Mouse (Mus musculus): ENCODE data around the gene Olfr1201. TPM values are rescaled to one million over a fixed set of nuclear protein-coding genes. Genes with fewer than 3 reads are reported as not detected.

Gene Olfr1201
- polyA plus RNA-seq (2012; ENCODE audit: insufficient read depth, insufficient read length, missing spikeins) = not detected in 2 replicates

DNA sequence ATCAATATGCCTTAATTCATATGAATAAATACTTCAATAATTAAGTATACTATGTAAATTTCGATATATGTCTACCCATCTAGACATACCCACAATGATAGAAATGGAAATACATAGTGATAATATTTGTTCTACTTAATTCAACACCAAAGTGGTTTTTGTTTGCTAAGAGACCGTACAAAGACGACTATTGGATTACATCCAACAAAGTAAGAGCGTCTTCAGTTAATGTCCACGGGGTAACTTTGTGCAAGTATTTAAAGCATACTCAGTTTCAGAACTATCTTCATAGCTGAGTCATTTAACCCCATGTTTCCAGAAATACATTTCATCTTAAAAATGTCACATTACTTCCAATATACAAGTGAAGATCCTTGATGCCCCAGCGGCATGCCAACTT is at the start of gene Olfr1201:
Gene Olfr1201 (plus strand): TSS at position 301 of the 400 bp plus-strand sequence.
- Histone ChIP-seq H3K4me3 (ENCODE audit: insufficient read depth, low read depth, low read length) (no peak within 1 kb of the TSS), H3K27ac (replicated peaks; ENCODE audit: low read depth, low read length) (no peak within 1 kb of the TSS), H3K4me1 (ENCODE audit: control insufficient read depth, insufficient read depth, insufficient read length, low read length) (no peaks in the 10 kb centered on the region)

DNA sequence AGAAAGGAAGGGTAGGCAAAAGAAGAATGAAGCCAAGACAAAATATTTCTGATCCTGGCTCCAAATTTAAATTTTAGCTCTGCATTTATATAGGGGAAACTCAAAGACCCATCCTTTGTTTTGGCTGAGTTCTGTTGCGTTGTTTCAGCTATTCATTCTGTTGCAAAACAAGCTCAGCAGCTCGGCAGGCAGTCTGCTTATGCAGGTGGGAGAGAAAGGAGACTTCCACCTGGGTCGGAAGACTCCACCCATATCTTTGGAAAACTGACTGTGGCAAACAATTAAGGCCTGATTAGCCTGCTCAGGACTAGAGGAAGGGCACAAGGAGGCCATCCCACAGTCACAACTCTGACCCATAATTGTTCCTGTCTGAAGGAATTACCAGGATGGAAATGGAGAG is 49.5 kb upstream of the Olfr1201 start:
- H3K4me3 ChIP-seq (ENCODE audit: insufficient read depth, low read depth, low read length) = no peak overlapping the region
- no peaks in the 10 kb centered on the region for H3K4me1 ChIP-seq (ENCODE audit: control insufficient read depth, insufficient read depth, insufficient read length, low read length)
- no peak overlapping the region for H3K27ac ChIP-seq (replicated peaks; ENCODE audit: low read depth, low read length)

DNA sequence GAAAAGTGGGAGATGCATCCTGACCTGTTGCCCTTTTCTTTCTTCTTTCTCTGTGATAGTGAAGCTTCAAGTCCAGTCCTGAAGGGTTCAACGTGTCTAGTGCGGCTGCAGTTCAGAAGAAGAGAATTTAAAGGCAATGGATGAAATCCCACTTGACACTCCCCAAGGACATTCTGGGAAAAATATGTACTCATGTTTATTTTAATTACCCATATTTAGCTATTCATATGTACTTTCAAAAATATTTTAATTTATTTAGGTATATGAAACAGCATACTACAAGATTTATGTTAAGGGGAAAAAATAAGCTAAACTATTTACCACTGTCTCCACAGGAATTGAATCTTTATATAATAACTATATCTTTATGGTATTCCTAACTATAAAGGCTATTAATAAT is 41.6 kb upstream of the Olfr1201 start, which contains the start of gene Olfr1198:
Gene Olfr1198 (minus strand): TSS at position 101 of the 400 bp plus-strand sequence.
- H3K27ac ChIP-seq (replicated peaks; ENCODE audit: low read depth, low read length) = no peak within 1 kb of the TSS
- no peaks in the 10 kb centered on the region for H3K4me1 ChIP-seq (ENCODE audit: control insufficient read depth, insufficient read depth, insufficient read length, low read length)
- no peak within 1 kb of the TSS for H3K4me3 ChIP-seq (ENCODE audit: insufficient read depth, low read depth, low read length)

DNA sequence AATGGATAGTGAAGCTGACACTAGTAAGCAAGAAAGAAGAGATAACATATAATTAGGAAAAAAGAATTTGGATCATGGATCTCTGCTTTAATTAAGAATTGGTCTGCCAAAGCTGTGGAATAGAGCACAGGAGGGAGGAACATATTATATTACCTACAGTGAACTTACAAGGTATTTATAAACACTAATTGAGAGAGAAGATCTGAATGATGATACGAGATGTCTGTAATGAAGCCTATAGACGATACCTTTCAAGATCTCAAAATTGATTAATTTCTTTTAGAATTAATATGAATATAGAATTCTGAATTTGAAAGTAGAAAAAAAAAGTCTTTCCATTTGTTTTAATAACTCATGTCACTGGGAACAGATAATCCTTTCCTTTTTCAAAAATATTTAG is 32.5 kb upstream of the Olfr1201 start, which contains the start of gene Olfr1199:
Gene Olfr1199 (minus strand): TSS at position 101 of the 400 bp plus-strand sequence.
- H3K4me3 ChIP-seq (ENCODE audit: insufficient read depth, low read depth, low read length) = no peak within 1 kb of the TSS
- no peaks in the 10 kb centered on the region for H3K4me1 ChIP-seq (ENCODE audit: control insufficient read depth, insufficient read depth, insufficient read length, low read length)
- H3K27ac ChIP-seq (replicated peaks; ENCODE audit: low read depth, low read length) = no peak within 1 kb of the TSS

DNA sequence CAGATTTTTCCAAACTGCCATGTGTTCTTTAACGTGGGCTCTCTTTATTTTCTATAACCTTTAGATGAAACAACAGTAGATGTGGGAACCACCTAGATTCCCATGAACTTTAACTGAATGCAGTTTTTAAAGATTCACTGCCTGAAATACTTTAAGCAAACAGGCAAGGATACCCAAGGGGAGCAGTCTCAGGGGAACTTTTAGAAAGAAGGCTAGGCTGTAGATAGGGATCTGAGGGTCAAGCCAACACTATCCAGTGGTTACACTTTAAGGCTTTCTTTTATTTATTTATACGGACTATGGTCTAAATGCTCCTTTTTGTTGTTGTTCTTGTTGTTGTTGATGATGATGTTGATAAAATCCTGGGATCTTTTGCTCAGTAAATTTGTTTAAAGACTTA is 22.4 kb upstream of the Olfr1201 start, which contains the start of gene Olfr1200:
Gene Olfr1200 (minus strand): TSS at position 101 of the 400 bp plus-strand sequence.
- Histone ChIP-seq H3K4me1 (ENCODE audit: control insufficient read depth, insufficient read depth, insufficient read length, low read length) (no peaks in the 10 kb centered on the region), H3K27ac (replicated peaks; ENCODE audit: low read depth, low read length) (no peak within 1 kb of the TSS), H3K4me3 (ENCODE audit: insufficient read depth, low read depth, low read length) (no peak within 1 kb of the TSS)

DNA sequence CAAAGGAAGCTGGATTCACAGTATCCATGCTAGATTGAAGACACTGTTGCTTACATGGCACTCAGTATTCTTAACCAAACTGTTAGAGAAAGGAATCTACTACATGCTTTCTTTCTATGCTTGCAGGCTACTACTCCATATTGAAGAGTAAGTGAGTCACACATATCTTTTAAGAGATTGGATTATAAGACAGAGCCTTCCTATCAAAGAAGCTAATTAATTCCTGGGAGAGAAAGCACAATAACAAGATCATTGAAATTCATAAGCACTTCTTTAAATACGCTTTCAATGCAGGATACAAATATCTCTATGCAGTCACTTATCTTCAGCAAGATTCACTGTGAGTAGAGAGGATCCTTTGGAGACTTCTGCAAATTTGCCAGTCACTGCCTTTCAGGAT is 21.4 kb downstream of the Olfr1201 start, which contains the start of gene Olfr1202:
Gene Olfr1202 (plus strand): TSS at position 301 of the 400 bp plus-strand sequence.
- Histone ChIP-seq H3K4me1 (ENCODE audit: control insufficient read depth, insufficient read depth, insufficient read length, low read length) (no peaks in the 10 kb centered on the region), H3K27ac (replicated peaks; ENCODE audit: low read depth, low read length) (no peak within 1 kb of the TSS), H3K4me3 (ENCODE audit: insufficient read depth, low read depth, low read length) (no peak within 1 kb of the TSS)

DNA sequence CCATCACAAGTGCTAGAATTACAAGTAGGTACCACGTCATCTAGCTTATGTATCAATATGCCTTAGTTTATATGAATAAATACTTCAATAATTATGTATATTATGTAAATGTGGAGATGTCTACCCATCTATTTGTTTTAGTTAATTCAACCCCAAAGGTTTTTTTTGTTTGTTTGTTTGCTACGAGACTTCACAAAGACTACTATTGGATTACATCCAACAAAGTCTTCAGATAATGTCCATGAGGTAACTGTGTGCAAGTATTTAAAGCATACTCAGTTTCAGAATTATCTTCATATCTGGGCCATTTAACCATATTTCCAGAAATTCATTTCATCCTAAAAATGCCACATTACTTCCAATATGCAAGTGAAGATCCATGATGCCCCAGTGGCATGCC is 36.6 kb downstream of the Olfr1201 start, which contains the start of gene Olfr1205:
Gene Olfr1205 (plus strand): TSS at position 301 of the 400 bp plus-strand sequence.
- no peak within 1 kb of the TSS for H3K4me3 ChIP-seq (ENCODE audit: insufficient read depth, low read depth, low read length)
- H3K27ac ChIP-seq (replicated peaks; ENCODE audit: low read depth, low read length) = no peak within 1 kb of the TSS
- H3K4me1 ChIP-seq (ENCODE audit: control insufficient read depth, insufficient read depth, insufficient read length, low read length) = no peaks in the 10 kb centered on the region

DNA sequence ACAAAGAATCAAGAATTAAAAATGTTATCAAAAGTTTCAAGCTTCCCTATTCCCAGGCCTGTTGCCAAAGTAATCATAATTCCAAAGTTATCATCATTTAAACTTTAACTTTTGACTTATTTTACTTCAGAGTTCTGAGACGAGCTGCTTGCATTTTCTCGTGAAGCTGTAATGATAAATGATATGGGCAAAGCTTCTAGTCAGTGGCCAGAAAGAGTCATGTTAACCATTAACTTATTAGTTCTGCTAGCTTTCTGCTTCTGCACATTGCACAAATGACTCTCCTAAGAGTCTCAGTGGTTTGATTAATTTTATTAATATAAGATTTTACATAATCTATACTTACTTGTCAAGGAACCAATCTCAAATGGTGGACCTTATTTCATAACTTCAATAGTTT is 45.6 kb downstream of the Olfr1201 start:
- Histone ChIP-seq H3K4me1 (ENCODE audit: control insufficient read depth, insufficient read depth, insufficient read length, low read length) (no peaks in the 10 kb centered on the region), H3K4me3 (ENCODE audit: insufficient read depth, low read depth, low read length) (no peak overlapping the region), H3K27ac (replicated peaks; ENCODE audit: low read depth, low read length) (no peak overlapping the region)

Other genes starting within 250 kb of the Olfr1201 start
- gene Olfr1188, start 236.1 kb upstream of the Olfr1201 start, polyA plus RNA-seq (2012; ENCODE audit: insufficient read depth, insufficient read length, missing spikeins) = not detected in 2 replicates
- not detected in 2 replicates for gene Olfr1189, start 206.6 kb upstream of the Olfr1201 start, polyA plus RNA-seq (2012; ENCODE audit: insufficient read depth, insufficient read length, missing spikeins)
- gene Olfr1191-ps1, start 152.5 kb upstream of the Olfr1201 start, polyA plus RNA-seq (2012; ENCODE audit: insufficient read depth, insufficient read length, missing spikeins) = not detected in 2 replicates
- gene Olfr1192-ps1, start 144.5 kb upstream of the Olfr1201 start, polyA plus RNA-seq (2012; ENCODE audit: insufficient read depth, insufficient read length, missing spikeins) = not detected in 2 replicates
- gene Olfr1193, start 117.4 kb upstream of the Olfr1201 start, polyA plus RNA-seq (2012; ENCODE audit: insufficient read depth, insufficient read length, missing spikeins) = not detected in 2 replicates
- not detected in 2 replicates for gene Olfr1195, start 103.8 kb upstream of the Olfr1201 start, polyA plus RNA-seq (2012; ENCODE audit: insufficient read depth, insufficient read length, missing spikeins)
- not detected in 2 replicates for gene Olfr1196, start 88.4 kb upstream of the Olfr1201 start, polyA plus RNA-seq (2012; ENCODE audit: insufficient read depth, insufficient read length, missing spikeins)
- gene Olfr1197, start 60.7 kb upstream of the Olfr1201 start, polyA plus RNA-seq (2012; ENCODE audit: insufficient read depth, insufficient read length, missing spikeins) = not detected in 2 replicates
- not detected in 2 replicates for gene Olfr1198, start 41.7 kb upstream of the Olfr1201 start, polyA plus RNA-seq (2012; ENCODE audit: insufficient read depth, insufficient read length, missing spikeins)
- gene Olfr1199, start 32.6 kb upstream of the Olfr1201 start, polyA plus RNA-seq (2012; ENCODE audit: insufficient read depth, insufficient read length, missing spikeins) = not detected in 2 replicates
- not detected in 2 replicates for gene Olfr1200, start 22.5 kb upstream of the Olfr1201 start, polyA plus RNA-seq (2012; ENCODE audit: insufficient read depth, insufficient read length, missing spikeins)
- gene Olfr1202, start 21.5 kb downstream of the Olfr1201 start, polyA plus RNA-seq (2012; ENCODE audit: insufficient read depth, insufficient read length, missing spikeins) = not detected in 2 replicates
- gene Olfr1205, start 36.7 kb downstream of the Olfr1201 start, polyA plus RNA-seq (2012; ENCODE audit: insufficient read depth, insufficient read length, missing spikeins) = not detected in 2 replicates
- not detected in 2 replicates for gene Olfr1204, start 56.3 kb downstream of the Olfr1201 start, polyA plus RNA-seq (2012; ENCODE audit: insufficient read depth, insufficient read length, missing spikeins)
- gene Olfr1206, start 70.2 kb downstream of the Olfr1201 start, polyA plus RNA-seq (2012; ENCODE audit: insufficient read depth, insufficient read length, missing spikeins) = not detected in 2 replicates
- gene Olfr1208, start 109.3 kb downstream of the Olfr1201 start, polyA plus RNA-seq (2012; ENCODE audit: insufficient read depth, insufficient read length, missing spikeins) = not detected in 2 replicates
- not detected in 2 replicates for gene Olfr1209, start 122.1 kb downstream of the Olfr1201 start, polyA plus RNA-seq (2012; ENCODE audit: insufficient read depth, insufficient read length, missing spikeins)
- not detected in 2 replicates for gene Olfr1211, start 145.1 kb downstream of the Olfr1201 start, polyA plus RNA-seq (2012; ENCODE audit: insufficient read depth, insufficient read length, missing spikeins)
- not detected in 2 replicates for gene Olfr1212, start 160.9 kb downstream of the Olfr1201 start, polyA plus RNA-seq (2012; ENCODE audit: insufficient read depth, insufficient read length, missing spikeins)
- not detected in 2 replicates for gene Gm13762, start 187.2 kb downstream of the Olfr1201 start, polyA plus RNA-seq (2012; ENCODE audit: insufficient read depth, insufficient read length, missing spikeins)
- gene Olfr1214, start 199.6 kb downstream of the Olfr1201 start, polyA plus RNA-seq (2012; ENCODE audit: insufficient read depth, insufficient read length, missing spikeins) = not detected in 2 replicates
- not detected in 2 replicates for gene Olfr1215, start 213.9 kb downstream of the Olfr1201 start, polyA plus RNA-seq (2012; ENCODE audit: insufficient read depth, insufficient read length, missing spikeins)
- gene Olfr1216, start 225.3 kb downstream of the Olfr1201 start, polyA plus RNA-seq (2012; ENCODE audit: insufficient read depth, insufficient read length, missing spikeins) = not detected in 2 replicates
- not detected in 2 replicates for gene Olfr1217, start 239.0 kb downstream of the Olfr1201 start, polyA plus RNA-seq (2012; ENCODE audit: insufficient read depth, insufficient read length, missing spikeins)

Data from brown adipose tissue, adult 24 weeks (tissue).